Mouse (Mus musculus): ENCODE measurements at regions not wholly inside any gene's neighbourhood (a gene's known extent, or its start where the extent isn't known, plus 50 kb on each side); places are given as distances from the start of the nearest gene placed in this dataset.

DNA sequence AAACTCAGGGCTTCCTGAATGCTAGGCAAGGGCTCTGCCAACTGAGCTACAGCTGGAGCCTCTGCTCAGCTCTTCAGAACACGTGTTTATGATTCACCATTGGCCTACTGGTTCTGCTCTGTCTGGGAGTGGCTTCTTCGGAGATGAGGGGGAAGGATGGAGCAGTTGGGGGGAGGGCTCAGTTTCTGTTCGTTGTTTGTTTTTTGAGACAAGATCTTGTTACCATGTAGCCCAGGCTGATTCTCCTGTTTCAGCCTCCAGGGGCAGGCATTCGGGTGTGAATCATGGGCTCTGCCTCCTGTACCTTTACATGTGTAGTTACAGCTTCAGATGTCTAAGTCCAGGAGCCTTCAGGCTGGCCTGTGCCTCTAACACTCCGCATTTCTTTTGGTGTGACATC lies 285.3 kb upstream of the Gadl1 start:
- no peak for DNase-seq

DNA sequence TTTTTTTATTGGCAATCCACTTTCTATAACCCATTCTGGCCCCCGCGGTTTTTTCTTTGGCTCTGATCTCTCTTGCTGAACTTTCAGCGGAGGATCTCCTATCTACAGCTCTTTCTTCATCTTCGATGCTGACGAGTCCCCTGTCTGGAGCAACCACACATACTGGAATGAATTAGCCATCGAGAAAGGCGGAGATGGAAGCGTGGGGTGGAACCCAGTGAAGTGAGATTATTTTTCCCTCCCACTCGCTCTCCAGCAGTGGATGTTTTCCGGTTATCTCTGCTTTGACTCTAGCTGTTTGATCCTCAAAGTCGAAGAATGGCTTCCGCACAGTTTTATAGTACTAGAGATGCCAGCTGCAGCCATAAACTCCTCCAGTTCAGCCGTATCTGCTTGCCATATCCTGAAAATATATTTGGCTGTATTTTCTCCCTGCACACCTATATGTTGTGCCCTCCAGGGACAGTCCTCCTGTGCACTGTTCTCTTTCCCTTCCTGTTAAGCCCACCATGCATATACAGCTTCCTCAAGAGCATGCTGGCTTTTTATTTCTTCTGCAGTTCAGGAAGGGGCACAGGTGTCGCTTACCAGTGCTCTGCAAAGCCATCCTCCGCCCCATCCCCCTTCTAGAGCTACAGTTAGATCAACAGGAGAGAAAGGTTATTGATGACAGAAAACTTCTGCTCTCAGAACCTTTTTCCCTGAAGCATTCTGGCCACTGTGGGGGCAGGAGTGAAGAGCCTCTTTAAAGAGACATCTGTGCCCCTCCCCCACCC lies 284.3 kb upstream of the Gadl1 start:
- no peak for DNase-seq

DNA sequence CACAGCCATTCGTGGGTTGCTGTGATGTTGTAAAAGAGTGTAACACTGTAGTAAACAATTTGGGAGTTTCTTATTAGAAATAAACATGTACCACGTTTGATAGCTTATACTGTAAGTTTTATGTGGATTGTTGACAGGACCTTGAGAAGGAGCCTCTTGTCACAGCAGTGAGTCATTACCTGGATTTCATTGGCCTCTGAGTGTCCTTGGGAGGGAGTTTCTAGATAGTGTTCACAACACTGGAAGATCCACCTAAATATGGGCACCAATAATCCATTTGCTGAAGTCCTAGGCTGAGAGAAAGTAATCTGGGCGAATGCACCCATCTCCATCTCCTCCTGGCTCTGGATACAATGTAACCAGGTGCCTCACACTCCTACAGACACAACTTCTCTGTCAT lies 281.7 kb upstream of the Gadl1 start:
- no peak for DNase-seq

DNA sequence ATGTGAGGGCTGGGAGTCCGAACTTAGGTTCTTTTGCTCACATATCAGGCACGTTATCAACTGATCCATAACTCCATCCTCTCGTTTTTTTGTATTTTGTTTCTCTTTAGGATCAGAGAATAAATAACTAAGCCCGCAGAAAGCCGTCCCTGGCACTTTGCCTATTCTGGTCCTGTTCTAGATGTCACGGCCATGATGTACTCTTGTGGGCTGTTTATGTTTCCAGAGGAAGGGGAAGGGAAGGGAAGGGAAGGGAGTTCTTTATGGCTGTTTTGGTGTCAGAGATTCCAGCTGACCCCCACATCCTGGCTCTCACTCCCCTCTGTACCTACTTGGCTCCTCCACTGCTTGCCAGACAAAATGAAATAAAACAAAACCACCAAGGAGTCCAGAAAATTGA lies 272.1 kb upstream of the Gadl1 start:
- DNase-seq: peak in 1 of 2 experiments; percentile 19

DNA sequence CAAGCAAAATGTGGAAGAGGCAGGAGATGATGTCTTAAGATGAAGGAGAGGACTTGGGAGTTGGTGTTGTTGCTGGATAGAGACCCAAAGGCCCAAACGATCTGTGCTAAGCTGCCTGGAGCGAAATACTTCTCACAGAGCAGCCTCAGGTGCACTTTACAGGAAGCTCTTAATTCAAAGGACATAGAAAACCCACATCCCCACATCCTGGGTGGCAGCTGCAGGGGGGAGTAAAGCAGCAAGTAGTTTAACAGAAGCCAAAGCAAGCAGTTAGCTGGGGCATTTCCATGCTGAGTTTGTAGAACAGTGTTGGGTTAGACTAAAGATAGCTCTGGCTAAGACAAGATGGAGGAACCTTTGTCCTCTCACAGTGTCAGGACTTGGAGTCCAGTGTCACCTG lies 268.5 kb upstream of the Gadl1 start:
- DNase-seq: no peak

DNA sequence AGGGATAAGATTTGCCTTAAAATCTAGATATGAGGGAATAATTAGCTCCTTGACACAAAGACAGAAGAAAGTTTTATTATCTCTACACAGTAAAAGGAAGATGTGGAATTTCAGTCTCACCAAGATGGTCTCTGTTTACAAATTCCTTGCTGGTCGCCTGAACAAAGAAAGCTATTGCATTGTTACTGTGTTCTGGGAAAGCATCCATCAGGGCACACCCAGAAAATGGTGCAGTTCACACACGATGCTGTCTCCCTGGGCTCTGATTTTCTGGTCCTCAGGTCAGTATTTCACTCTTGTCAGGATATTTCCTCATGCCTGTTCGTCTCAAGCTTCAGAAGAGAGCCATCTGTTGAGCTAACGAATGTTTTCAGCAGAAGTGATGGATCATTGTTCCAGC lies 267.2 kb upstream of the Gadl1 start:
- no peak for DNase-seq

DNA sequence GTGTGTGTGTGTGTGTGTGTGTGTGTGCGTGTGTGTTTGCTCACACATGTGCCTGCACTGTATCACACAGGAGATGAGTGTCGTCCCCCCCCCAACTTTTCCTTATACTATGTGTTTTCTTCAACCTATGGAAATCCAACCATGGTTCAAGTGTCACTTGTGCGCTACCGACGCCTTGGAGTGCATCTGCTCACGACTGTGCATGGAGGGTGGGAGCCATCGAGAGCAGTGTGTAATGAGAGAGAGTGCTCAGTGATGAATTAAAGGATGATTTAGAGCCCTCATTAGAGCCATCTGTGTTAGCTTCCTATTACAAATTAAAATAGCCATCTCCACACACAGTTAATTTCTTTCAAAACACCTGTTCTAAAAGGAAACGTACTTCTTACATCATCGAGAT lies 264.3 kb upstream of the Gadl1 start:
- no peak for DNase-seq

DNA sequence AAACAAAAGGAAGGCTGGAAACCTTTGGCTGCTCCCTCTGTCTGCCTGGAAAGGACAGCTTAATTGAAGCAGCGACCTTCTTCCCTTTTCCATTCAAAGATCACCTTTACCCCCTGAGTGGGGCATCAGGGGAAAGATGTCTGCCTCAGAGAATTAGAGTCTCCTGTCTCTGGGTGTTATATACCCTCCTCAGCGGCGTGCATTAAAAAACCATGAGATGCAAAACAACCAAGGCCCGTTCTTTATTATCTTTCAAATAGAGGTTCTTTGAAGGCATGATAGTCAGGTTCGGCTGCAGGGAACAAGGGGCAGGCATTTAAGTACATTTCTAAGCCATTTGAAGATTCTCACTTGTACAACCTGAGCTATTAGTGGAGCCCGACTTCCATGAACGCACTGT lies 263.0 kb upstream of the Gadl1 start:
- DNase-seq: no peak

DNA sequence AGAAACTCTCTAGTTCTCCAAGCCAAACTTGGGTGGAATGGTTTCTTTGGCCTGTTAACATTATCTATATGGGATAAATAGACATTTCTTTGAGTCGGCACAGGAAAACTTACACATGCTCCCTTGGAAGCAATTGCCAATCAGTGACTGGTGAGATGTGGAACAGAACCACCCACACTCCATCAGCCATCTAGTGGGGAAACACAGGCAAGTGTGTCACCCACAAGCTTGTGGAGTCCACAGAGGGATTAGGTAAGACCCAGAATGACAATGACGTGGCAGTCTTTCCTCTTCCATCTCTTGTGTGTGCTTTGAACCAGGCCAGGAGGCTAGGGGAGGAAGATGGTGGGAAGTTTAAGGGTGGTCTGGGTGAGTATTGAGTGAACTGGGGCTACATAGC lies 257.5 kb upstream of the Gadl1 start:
- no peak for DNase-seq

DNA sequence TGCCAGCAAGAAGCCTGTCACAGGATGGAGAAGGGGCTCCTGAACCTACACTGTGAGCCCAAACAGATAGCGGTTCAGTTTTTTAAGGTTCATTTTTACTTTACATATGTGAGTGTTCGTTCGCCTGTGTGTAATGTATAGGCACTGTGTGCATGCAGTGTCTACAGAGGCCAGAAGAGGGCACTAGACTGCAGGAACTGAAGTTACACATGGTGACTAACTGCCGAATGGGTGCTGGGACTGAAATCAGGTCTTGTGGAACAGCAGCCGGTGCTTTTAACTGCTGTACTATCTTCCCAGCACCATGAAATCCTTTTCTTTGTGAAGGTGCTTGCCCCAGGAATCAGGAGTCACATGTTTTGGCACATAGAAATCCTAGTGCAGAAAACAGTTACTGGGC lies 256.1 kb upstream of the Gadl1 start:
- DNase-seq: no peak

DNA sequence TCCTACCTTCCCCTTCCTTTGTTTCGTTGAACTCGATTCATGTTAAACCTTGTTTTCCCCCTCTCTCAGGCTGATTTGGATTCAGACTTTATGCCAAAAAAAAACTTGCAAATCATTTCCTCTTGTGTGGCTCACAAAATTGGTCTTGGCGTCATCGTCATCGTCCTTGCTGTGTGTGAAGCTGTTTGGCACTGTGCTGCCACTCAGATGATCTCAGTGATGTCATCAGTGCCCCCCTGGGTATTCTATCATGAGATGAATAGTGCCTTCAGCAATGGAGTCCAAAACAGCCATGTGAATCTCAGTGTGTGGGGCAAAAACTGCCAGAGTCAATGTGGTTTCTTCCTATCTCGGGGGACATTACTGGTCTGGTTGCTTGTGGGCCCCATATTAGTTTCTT lies 254.3 kb upstream of the Gadl1 start:
- DNase-seq: peak; percentile 42 to 48

DNA sequence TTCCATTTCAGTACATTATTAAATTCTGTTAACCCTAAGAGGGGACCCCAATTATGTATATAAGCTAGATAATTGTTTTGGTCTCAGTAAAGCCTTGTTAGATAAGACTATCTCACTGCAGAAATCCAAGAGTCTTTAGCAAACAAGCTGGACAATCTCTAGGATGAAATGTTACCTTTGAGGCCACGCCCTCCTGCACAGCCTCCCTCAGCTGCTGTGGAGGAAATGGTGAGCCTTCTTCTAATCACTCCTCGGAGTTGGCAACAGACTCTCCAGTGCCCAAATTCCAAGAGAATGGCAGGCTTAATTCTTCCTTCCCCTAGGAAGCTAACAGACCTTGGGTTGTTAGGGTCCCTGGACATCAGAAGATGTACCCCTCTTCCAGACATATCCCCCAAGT lies 252.7 kb upstream of the Gadl1 start:
- no peak for DNase-seq

DNA sequence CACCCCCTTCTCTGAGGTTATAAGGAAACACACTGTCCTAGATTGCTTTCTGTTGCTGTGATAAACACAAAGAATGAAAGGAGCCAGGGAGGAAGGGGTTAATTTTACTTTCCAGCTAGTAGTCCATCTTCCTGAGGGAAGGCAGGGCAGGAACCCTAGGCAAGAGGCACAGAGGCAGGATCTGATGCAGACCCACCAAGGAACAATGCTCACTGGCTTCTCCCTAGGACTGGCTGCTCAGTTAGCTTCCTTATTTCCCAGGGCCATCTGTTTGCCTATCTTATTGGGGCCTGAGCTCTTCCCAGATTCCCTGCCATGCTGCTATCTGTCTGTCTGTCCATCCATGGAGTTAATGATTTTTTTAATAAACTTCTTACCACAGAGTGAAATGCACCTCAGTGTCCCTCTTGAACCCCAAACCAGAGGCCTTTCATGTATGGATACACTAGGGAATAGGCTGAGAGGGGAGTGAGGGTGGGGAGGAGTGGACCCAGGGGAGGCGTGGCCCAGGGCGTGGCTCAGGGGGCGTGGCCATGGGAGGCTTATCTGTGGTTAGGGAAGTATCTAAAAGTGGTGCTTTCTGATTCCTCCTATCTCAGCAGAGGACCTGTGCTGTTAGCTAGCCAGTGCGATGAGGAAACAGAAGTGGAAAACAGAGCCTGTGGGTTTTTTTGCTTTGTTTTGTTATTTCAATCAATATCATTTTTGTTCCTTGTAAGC lies 252.1 kb upstream of the Gadl1 start:
- no peak for DNase-seq

DNA sequence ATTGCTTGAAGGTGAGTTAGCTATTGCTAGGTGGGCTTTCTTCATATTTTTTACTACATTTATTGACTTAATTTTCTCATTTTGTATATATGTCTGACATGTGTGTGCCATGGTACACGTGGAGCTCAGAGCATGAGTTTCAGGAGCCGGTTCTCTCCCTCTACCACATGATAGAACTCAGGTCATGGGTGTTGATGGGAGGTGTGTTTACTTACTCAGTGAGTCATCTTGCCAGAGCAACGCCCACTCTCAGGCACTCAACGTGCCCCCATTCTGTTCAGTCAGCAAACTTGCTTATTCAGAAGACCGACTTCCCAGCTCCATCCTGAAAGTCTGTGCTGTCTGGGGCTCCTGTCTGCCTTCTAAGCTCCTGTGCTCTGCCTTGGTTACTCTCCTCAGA lies 250.8 kb upstream of the Gadl1 start:
- no peak for DNase-seq

DNA sequence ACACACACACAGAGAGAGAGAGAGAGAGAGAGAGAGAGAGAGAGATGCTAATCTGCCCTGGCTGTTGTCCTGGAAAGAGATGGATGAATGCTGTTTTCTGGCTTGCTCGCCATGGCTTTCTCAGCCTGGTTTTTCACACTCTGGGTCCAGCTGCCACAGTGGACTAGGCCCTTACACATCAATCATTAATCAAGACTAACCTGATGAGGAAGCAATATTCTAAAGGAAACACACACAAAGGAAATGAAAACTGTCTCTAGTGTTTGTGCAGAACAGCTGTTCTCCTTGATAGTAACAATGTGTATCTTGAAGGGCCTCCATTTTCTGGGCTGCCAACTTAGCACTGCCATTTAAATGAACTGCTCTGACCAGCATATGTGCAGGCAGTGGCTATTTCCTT lies 248.9 kb upstream of the Gadl1 start:
- no peak for DNase-seq

DNA sequence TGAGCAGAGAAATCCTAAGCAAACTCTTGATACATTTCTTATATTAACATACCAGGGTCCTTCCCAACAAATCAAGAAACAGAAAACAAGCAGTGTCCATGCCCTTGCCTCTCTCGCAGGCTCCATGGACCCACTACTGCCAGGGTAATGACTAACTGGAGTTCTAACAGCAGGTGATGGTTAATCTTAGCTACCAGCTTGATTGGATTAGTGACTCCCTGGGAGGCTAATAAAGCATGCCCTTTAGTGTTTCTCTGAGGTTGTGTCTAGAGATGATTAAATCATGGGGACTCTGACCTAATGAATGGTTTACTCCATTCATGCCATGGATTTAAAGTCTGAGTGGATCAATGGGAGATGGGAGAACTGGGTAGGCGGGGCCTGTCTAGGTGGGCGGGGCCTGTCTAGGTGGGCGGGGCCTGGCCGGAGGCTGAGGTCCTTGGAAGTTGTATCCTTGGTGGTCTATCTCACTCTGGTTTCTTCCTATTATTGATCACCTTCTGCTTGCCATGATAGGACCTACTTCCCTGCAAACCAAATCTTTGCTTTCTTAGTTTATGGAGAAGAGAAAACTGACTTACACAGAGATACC lies 247.3 kb upstream of the Gadl1 start:
- no peak for DNase-seq

DNA sequence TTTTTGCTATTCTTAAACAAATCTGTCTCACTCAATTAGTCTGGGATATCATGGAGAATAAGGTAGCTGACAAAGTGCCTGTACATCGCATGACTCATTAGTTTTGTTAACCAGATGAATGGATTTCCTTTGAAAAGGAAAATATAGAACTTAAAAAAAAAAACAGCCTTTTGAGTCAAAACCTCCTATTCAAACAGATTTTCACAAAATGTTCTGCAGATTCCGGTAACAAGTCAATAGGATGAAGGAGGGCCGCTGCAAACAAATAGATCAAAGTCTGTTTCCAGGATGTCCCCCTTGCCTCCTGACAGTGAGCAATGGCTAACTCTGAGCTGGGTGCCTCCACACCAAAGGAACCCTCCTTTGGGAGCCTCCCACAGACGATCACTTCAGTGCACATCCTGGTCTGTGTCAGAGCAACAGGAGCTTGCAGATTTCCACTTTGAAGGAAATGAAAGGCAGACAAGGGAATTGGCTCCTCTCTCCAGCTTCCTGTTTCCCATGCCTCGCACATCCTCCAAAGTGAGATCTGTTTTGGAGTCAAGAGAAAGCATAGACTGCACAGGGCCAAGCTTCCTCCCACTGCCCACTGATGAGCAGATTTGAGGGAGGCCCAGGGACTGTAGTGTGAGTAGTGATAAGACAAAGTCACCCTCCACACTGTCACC lies 243.8 kb upstream of the Gadl1 start:
- DNase-seq: no peak

DNA sequence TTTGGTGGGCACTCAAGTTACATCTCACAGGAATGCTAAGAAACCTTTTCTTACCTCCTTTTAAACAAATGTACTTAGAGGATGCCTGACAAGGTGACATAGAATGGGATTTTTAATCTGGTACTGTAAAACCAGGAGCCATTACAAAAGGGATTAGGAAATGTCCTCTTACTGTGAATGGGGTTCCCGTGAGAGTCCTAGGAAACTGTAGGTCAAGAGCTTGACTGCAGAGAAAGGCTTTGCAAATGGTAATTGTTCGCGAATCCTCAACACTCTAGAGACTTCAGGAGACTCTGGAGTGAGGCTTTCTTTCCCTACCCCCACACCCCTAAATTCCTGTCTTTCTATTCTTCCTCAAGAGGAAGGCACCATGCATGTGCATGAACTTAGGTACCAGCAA lies 242.7 kb upstream of the Gadl1 start:
- no peak for DNase-seq

DNA sequence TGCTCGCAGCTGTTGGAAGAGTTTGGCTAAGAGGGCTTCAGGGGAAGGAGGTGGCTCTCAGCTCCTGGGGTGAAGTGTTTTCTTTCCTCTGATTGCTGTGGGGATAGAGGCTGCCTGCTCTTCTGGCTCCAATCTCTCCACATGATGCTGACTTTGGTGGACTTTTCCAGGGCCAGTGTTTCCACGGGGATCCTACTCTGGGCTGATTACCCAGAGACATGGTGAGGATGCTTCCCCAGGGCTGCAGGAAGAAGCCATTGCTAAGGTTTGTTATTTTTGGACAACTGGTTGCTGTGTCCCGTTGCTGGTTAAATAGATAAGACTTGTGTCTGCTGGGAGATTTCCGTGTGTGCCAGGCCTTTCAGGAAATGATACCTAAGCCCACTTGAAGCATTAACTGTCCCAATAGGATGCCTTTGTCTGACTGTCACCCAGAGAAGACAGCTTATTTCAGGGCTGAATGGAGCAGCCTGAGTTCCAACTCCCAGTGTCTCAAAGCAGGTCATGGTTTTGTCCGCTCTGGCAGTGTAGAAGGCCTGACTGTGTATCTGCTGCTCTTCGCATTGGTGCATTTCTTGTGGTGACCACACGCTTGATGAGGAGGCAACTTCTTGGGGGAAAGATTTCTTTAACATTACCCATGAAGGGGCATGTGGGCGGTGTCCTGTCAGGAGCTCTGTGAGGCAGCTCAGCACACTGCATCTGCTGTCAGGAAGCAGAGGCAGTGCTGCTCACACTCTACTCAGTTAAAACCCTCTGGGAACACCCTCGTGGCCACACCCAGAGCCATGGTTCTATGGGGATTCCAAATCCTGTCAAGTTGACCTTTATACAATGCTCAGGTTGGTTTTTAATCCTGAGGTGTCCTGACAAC lies 228.3 kb upstream of the Gadl1 start:
- DNase-seq: no peak

DNA sequence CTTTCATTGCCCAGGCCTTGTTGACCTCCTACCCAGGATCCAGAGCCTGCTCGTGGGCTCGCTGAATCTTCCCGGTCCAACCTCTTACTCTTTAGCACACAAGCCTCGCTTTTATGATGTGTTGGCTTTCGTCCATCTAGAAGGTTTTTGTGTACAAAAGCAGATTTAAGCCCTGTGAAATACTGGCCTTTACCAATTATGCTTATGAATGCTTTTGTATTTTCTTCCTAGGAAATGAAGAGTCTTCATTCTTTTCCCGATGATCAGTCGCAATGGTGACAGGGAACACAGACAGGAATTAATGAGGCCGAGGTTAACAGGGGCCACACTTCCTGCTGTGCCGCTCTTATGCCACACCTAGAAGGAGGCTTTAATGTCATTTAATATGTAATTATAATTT lies 227.4 kb upstream of the Gadl1 start:
- DNase-seq: no peak

DNA sequence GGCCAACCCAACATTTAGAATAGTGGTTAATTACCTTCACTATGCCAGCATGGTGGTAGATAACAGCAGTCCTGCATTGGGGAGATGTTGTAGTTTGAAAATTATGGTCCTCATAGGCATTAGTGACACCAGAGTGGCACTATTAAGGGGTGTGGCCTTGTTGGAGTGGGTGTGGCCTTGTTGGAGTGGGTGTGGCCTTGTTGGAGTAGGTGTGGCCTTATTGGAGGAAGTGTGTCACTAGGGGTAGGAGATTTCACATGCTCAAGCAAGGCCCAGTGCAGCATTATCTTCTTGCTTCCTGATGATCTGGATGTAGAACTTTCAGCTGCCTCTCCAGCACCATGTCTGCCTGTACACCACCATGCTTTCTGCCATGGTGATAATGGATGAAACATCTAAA lies 225.3 kb upstream of the Gadl1 start:
- no peak for DNase-seq

DNA sequence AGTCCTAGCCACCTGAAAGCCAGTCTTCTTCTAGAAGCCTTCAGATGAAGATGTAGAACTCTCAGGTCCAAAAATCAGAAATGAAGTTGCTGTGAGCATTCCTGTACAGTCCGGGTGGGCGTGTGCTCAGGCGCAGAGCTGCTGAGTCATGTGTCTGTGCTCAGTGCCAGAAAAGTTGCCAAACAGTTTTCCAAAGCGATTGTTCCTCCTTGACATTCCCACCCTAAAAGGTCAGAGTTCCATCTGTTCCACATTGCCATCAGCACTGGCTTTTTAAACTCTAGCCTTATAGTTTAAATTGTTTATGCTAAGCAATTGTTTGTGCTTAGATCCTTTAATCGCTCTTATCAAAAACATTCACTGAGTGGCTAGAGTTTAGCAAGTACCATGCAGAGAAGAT lies 222.7 kb upstream of the Gadl1 start:
- no peak for DNase-seq

DNA sequence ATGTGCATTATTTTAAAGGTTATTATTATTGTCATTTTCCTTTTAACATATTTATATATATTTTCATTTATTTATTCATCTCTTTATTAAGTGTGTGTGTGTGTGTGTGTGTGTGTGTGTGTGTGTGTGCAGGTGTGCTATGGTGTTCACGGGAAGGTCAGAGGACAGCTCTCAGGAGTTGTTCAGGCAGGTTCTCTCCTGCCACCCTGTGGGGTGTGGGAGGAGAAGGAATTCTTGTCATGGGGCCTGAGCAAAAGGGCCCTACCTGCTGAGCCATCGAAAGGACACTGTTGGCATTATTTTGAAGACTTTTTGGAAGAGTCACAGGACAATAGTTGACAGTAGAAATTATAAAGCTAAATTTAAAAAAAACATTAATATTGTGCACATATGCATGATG lies 216.4 kb upstream of the Gadl1 start:
- DNase-seq: peak in 1 of 2 experiments; percentile 18

Data from cerebellum, postnatal 10 days (tissue).